Mouse (Mus musculus) small intestine, adult 2 months (tissue): ENCODE data around the gene 5530401A14Rik. TPM values are rescaled to one million over a fixed set of nuclear protein-coding genes. Genes with fewer than 3 reads are reported as not detected.

ENCODE experiments used
- H3K27ac ChIP-seq: fragments of 200-500 bp; 2 replicates; pipeline ENCODE4 v1.5.1; 2012; ENCODE audit warnings: low read depth, low read length, control low read depth, inconsistent platforms; ENCODE audit not compliant: insufficient read depth
- H3K27me3 ChIP-seq: fragments of 200-500 bp; 2 replicates; pipeline ENCODE4 v1.6.1; 2012; ENCODE audit warnings: mild to moderate bottlenecking, moderate library complexity, low read length, inconsistent platforms; ENCODE audit not compliant: control insufficient read depth, insufficient read depth
- H3K36me3 ChIP-seq: fragments of 200-500 bp; 2 replicates; pipeline ENCODE4 v1.6.1; 2012; ENCODE audit warnings: mild to moderate bottlenecking, low read length, control low read depth, inconsistent platforms; ENCODE audit not compliant: control insufficient read depth, insufficient read depth
- H3K4me1 ChIP-seq: fragments of 200-500 bp; 2 replicates; pipeline ENCODE4 v1.6.1; 2012; ENCODE audit warnings: low read length, inconsistent platforms, mixed read lengths; ENCODE audit not compliant: control insufficient read depth, insufficient read depth, insufficient read length
- H3K4me3 ChIP-seq: fragments of 200-500 bp; 2 replicates; pipeline ENCODE4 v1.5.1; 2012; ENCODE audit warnings: low read depth, mild to moderate bottlenecking, control low read depth, inconsistent platforms, low read length, moderate library complexity
- CTCF ChIP-seq: fragments of 200-500 bp; IDR thresholded peaks from 2 replicates; pipeline ENCODE4 v1.5.1; 2012; ENCODE audit warnings: low read depth, mild to moderate bottlenecking, control low read depth, inconsistent platforms, low read length, moderate library complexity, mixed read lengths; ENCODE audit not compliant: insufficient replicate concordance, insufficient read length; ENCODE audit errors: extremely low read depth
- POLR2A ChIP-seq: fragments of 200-500 bp; IDR thresholded peaks from 2 replicates; pipeline ENCODE4 v1.6.1; 2012; ENCODE audit warnings: low read depth, mild to moderate bottlenecking, control low read depth, inconsistent platforms, low read length, moderate library complexity
- WGBS: fragments of 180-500 bp; shearing (Covaris S2); methylation state at CpG from one replicate; pipeline ENCODE4 v1.1.7; 2018; 5-methylcytosine and 5-hydroxymethylcytosine counted together
- polyA plus RNA-seq: library from polyadenylated mRNA; depleted of rRNA; stranded (reverse); fragments of >200 nt; gene quantifications from 2 replicates; pipeline ENCODE4 v1.2.3, GENCODE M21; 2012

5530401A14Rik gene
- polyA plus RNA-seq, 1 experiment, result not detected

DNA sequence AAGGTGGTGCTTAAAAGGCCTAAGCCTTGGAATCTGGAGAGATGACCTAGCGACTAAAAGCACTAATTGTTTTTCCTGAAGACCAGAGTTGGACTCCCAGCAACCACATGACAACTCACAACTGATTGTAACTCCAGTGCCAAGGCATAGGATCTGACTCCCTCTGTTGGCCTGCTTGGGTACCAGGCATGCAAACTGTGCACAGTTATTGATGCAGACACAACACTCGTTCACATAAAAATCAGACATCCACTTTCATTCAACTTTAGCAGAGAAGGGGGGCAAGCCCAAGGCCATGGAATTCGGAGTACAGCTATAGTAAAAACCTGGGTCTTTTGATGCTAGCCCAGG lies 14.8 kb upstream of the 5530401A14Rik start:
- no peak overlapping the region for H3K4me3 ChIP-seq
- no peaks in the 10 kb centered on the region for H3K27me3 ChIP-seq
- H3K27ac ChIP-seq, result no peak overlapping the region
- WGBS, result 66% methylated on average over 3 of the region's 3 CpGs
- no peaks in the 10 kb centered on the region for H3K36me3 ChIP-seq
- TF ChIP-seq POLR2A, result no peak
- TF ChIP-seq CTCF, result no peak
- no peaks in the 10 kb centered on the region for H3K4me1 ChIP-seq

GRCm38 (mm10) chr11:81847773-81848490 lies 12.5 kb upstream of the 5530401A14Rik start:
- no peak overlapping the region for H3K27ac ChIP-seq
- WGBS, result 21% methylated on average over 1 of the region's 1 CpGs
- no peaks in the 10 kb centered on the region for H3K27me3 ChIP-seq
- no peaks in the 10 kb centered on the region for H3K4me1 ChIP-seq
- H3K4me3 ChIP-seq, result no peak overlapping the region
- TF ChIP-seq POLR2A (no peak), CTCF (no peak)
- no peaks in the 10 kb centered on the region for H3K36me3 ChIP-seq

DNA sequence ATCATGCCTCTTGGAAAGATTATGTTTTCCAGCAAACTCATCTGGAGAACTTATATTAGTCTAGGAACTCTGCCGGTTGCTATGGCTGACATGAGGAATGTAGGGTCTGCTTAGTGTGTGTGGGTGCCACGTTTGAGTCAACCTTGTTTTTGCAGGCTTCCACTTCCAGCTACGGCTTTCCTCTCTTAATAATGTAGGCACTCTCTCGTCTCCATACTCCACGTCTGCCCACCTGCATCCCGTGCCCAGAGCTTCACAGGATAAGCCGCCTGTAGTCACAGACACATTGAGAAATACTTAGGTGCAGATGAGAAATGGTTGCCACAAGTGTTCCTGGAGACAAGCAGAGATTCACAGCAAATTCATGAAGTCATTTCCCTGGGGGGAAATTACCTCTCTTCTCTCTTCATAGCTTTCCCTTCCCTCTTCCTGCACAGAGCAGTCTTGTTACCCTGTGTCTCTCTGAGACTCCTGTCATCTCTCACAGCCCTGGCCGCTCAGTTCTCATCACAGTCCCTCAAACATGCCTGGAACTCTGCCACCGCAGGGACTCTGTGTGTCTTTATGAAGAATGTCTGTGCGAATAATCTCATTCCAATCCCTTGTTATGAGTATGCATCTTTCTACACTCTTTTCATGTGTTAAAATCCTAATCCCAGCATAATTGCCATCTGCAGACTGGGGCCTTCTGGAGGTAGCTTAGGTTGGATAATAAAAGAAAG lies 5.3 kb downstream of the 5530401A14Rik start:
- WGBS, result 77% methylated on average over 10 of the region's 10 CpGs
- H3K27ac ChIP-seq, result no peak overlapping the region
- no peaks in the 10 kb centered on the region for H3K4me1 ChIP-seq
- no peaks in the 10 kb centered on the region for H3K36me3 ChIP-seq
- H3K4me3 ChIP-seq, result no peak overlapping the region
- H3K27me3 ChIP-seq, result no peaks in the 10 kb centered on the region
- TF ChIP-seq CTCF (no peak), POLR2A (no peak)

GRCm38 (mm10) chr11:81871506-81872213 lies 11.2 kb downstream of the 5530401A14Rik start:
- TF ChIP-seq CTCF, result no peak
- no peak for TF ChIP-seq POLR2A
- Histone ChIP-seq H3K27ac (no peak overlapping the region), H3K4me1 (no peaks in the 10 kb centered on the region), H3K36me3 (no peaks in the 10 kb centered on the region), H3K27me3 (no peaks in the 10 kb centered on the region), H3K4me3 (no peak overlapping the region)
- 32% methylated on average over 9 of the region's 9 CpGs for WGBS

- TF ChIP-seq POLR2A, result no peak
- no peak overlapping the region for H3K4me3 ChIP-seq
- no peak overlapping the region for H3K27ac ChIP-seq
- H3K36me3 ChIP-seq, result no peaks in the 10 kb centered on the region
- H3K27me3 ChIP-seq, result no peaks in the 10 kb centered on the region
- WGBS, result 78% methylated on average over 6 of the region's 6 CpGs
- H3K4me1 ChIP-seq, result no peaks in the 10 kb centered on the region
Observed at GRCm38 (mm10) chr11:81896511-81896910, 36.0 kb downstream of the 5530401A14Rik start.

GRCm38 (mm10) chr11:81897547-81898354 lies 37.3 kb downstream of the 5530401A14Rik start:
- no peak for TF ChIP-seq CTCF
- TF ChIP-seq POLR2A, result no peak
- Histone ChIP-seq H3K4me1 (no peaks in the 10 kb centered on the region), H3K4me3 (no peak overlapping the region), H3K27me3 (no peaks in the 10 kb centered on the region), H3K36me3 (no peaks in the 10 kb centered on the region), H3K27ac (no peak overlapping the region)
- 11% methylated on average over 8 of the region's 8 CpGs for WGBS
